Mouse (Mus musculus): ENCODE measurements around the gene Atp6v0e. TPM values are rescaled to one million over a fixed set of nuclear protein-coding genes. Genes with fewer than 3 reads are reported as not detected.

Gene Atp6v0e
- polyA plus RNA-seq, 1 experiment from 2014 or later = 179 TPM

GRCm38 (mm10) chr17:26625521-26626010 is 37.5 kb upstream of the Atp6v0e start:
- Histone ChIP-seq H3K27me3 (replicated peaks) (no peaks in the 10 kb centered on the region), H3K27ac (no peak overlapping the region), H3K9ac (no peak overlapping the region), H3K4me2 (no peak overlapping the region), H3K9me3 (replicated peaks) (no peaks in the 10 kb centered on the region), H3K4me3 (no peak overlapping the region), H3K4me1 (no peaks in the 10 kb centered on the region), H3K36me3 (peaks cover 69% of the 10 kb centered on the region)
- ATAC-seq = no peak
- 80% methylated on average over 2 of the region's 2 CpGs for WGBS (ENCODE audit: insufficient replicate concordance)

- Histone ChIP-seq H3K27me3 (replicated peaks) (no peaks in the 10 kb centered on the region), H3K4me2 (no peak overlapping the region), H3K9me3 (replicated peaks) (no peaks in the 10 kb centered on the region), H3K9ac (no peak overlapping the region), H3K27ac (no peak overlapping the region), H3K4me1 (no peaks in the 10 kb centered on the region), H3K4me3 (no peak overlapping the region), H3K36me3 (peaks cover 92% of the 10 kb centered on the region)
- ATAC-seq = no peak
- WGBS (ENCODE audit: insufficient replicate concordance) = 87% methylated on average over 6 of the region's 6 CpGs
Measured at GRCm38 (mm10) chr17:26628479-26628878, 34.6 kb upstream of the Atp6v0e start.

- no peak for ATAC-seq
- H3K36me3 ChIP-seq = peaks cover 92% of the 10 kb centered on the region
Measured at GRCm38 (mm10) chr17:26628936-26629335, 34.1 kb upstream of the Atp6v0e start.

GRCm38 (mm10) chr17:26631811-26632327 is 31.2 kb upstream of the Atp6v0e start:
- Histone ChIP-seq H3K27ac (no peak overlapping the region), H3K36me3 (peaks cover 95% of the 10 kb centered on the region), H3K9me3 (replicated peaks) (no peaks in the 10 kb centered on the region), H3K4me1 (no peaks in the 10 kb centered on the region), H3K27me3 (replicated peaks) (no peaks in the 10 kb centered on the region), H3K4me3 (no peak overlapping the region), H3K4me2 (no peak overlapping the region), H3K9ac (no peak overlapping the region)
- no peak for ATAC-seq
- 86% methylated on average over 8 of the region's 8 CpGs for WGBS (ENCODE audit: insufficient replicate concordance)

More at GRCm38 (mm10) chr17:26628936-26629335, 34.1 kb upstream of the Atp6v0e start:
- H3K27ac ChIP-seq = no peak overlapping the region
- no peaks in the 10 kb centered on the region for H3K9me3 ChIP-seq (replicated peaks)
- no peak overlapping the region for H3K4me2 ChIP-seq
- H3K4me1 ChIP-seq = no peaks in the 10 kb centered on the region
- H3K27me3 ChIP-seq (replicated peaks) = no peaks in the 10 kb centered on the region
- no peak overlapping the region for H3K9ac ChIP-seq
- H3K4me3 ChIP-seq = no peak overlapping the region
- 78% methylated on average over 3 of the region's 3 CpGs for WGBS (ENCODE audit: insufficient replicate concordance)

- no peak for ATAC-seq
- 79% methylated on average over 9 of the region's 9 CpGs for WGBS (ENCODE audit: insufficient replicate concordance)
- Histone ChIP-seq H3K9me3 (replicated peaks) (no peaks in the 10 kb centered on the region), H3K27ac (no peak overlapping the region), H3K4me3 (no peak overlapping the region), H3K36me3 (peaks cover 86% of the 10 kb centered on the region), H3K9ac (no peak overlapping the region), H3K4me1 (0 out of 2 replicates have a peak, but pooled peaks cover 6% of the 10 kb centered on the region), H3K27me3 (replicated peaks) (no peaks in the 10 kb centered on the region), H3K4me2 (no peak overlapping the region)
Measured at GRCm38 (mm10) chr17:26633186-26633585, 29.8 kb upstream of the Atp6v0e start.

GRCm38 (mm10) chr17:26633926-26634325 is 29.1 kb upstream of the Atp6v0e start:
- WGBS (ENCODE audit: insufficient replicate concordance) = 83% methylated on average over 9 of the region's 9 CpGs
- no peak overlapping the region for H3K4me2 ChIP-seq
- no peak overlapping the region for H3K4me3 ChIP-seq
- no peaks in the 10 kb centered on the region for H3K9me3 ChIP-seq (replicated peaks)
- H3K9ac ChIP-seq = no peak overlapping the region
- no peaks in the 10 kb centered on the region for H3K27me3 ChIP-seq (replicated peaks)
- no peak overlapping the region for H3K27ac ChIP-seq
- peaks cover 80% of the 10 kb centered on the region for H3K36me3 ChIP-seq
- no peak for ATAC-seq
- H3K4me1 ChIP-seq = 0 out of 2 replicates have a peak, but pooled peaks cover 6% of the 10 kb centered on the region

GRCm38 (mm10) chr17:26634539-26634938 is 28.5 kb upstream of the Atp6v0e start:
- Histone ChIP-seq H3K9ac (no peak overlapping the region), H3K4me2 (no peak overlapping the region), H3K27ac (no peak overlapping the region), H3K4me3 (no peak overlapping the region), H3K9me3 (replicated peaks) (no peaks in the 10 kb centered on the region), H3K4me1 (0 out of 2 replicates have a peak, but pooled peaks cover 6% of the 10 kb centered on the region), H3K36me3 (peaks cover 80% of the 10 kb centered on the region), H3K27me3 (replicated peaks) (no peaks in the 10 kb centered on the region)
- ATAC-seq = no peak
- 72% methylated on average over 7 of the region's 7 CpGs for WGBS (ENCODE audit: insufficient replicate concordance)

GRCm38 (mm10) chr17:26635951-26636350 is 27.1 kb upstream of the Atp6v0e start:
- H3K4me3 ChIP-seq = no peak overlapping the region
- no peaks in the 10 kb centered on the region for H3K27me3 ChIP-seq (replicated peaks)
- 81% methylated on average over 7 of the region's 7 CpGs for WGBS (ENCODE audit: insufficient replicate concordance)
- peaks cover 81% of the 10 kb centered on the region for H3K36me3 ChIP-seq
- ATAC-seq = no peak
- no peak overlapping the region for H3K4me2 ChIP-seq
- H3K27ac ChIP-seq = no peak overlapping the region
- 0 out of 2 replicates have a peak, but pooled peaks cover 6% of the 10 kb centered on the region for H3K4me1 ChIP-seq
- H3K9me3 ChIP-seq (replicated peaks) = no peaks in the 10 kb centered on the region
- no peak overlapping the region for H3K9ac ChIP-seq

- no peak for ATAC-seq
- Histone ChIP-seq H3K4me1 (0 out of 2 replicates have a peak, but pooled peaks cover 6% of the 10 kb centered on the region), H3K9me3 (replicated peaks) (no peaks in the 10 kb centered on the region), H3K27ac (peak overlapping the region; percentile 43), H3K36me3 (peaks cover 83% of the 10 kb centered on the region), H3K4me2 (no peak overlapping the region), H3K4me3 (no peak overlapping the region), H3K27me3 (replicated peaks) (no peaks in the 10 kb centered on the region), H3K9ac (no peak overlapping the region)
- 60% methylated on average over 4 of the region's 4 CpGs for WGBS (ENCODE audit: insufficient replicate concordance)
Measured at GRCm38 (mm10) chr17:26637851-26638250, 25.2 kb upstream of the Atp6v0e start.

GRCm38 (mm10) chr17:26638655-26639054 is 24.4 kb upstream of the Atp6v0e start:
- 0 out of 2 replicates have a peak, but pooled peaks cover 6% of the 10 kb centered on the region for H3K4me1 ChIP-seq
- ATAC-seq = peak; percentile 48; the same call in 1 of the 2 replicates
- no peak overlapping the region for H3K9ac ChIP-seq
- 23% methylated on average over 7 of the region's 7 CpGs for WGBS (ENCODE audit: insufficient replicate concordance)
- no peak overlapping the region for H3K4me3 ChIP-seq
- no peak overlapping the region for H3K27ac ChIP-seq
- peaks cover 84% of the 10 kb centered on the region for H3K36me3 ChIP-seq
- no peaks in the 10 kb centered on the region for H3K9me3 ChIP-seq (replicated peaks)
- no peak overlapping the region for H3K4me2 ChIP-seq
- no peaks in the 10 kb centered on the region for H3K27me3 ChIP-seq (replicated peaks)

GRCm38 (mm10) chr17:26639791-26640190 is 23.2 kb upstream of the Atp6v0e start:
- no peak for ATAC-seq
- H3K36me3 ChIP-seq = peaks cover 84% of the 10 kb centered on the region
- H3K9ac ChIP-seq = no peak overlapping the region
- 0 out of 2 replicates have a peak, but pooled peaks cover 6% of the 10 kb centered on the region for H3K4me1 ChIP-seq
- no peak overlapping the region for H3K4me2 ChIP-seq
- no peak overlapping the region for H3K4me3 ChIP-seq
- H3K27ac ChIP-seq = no peak overlapping the region
- no peaks in the 10 kb centered on the region for H3K9me3 ChIP-seq (replicated peaks)
- H3K27me3 ChIP-seq (replicated peaks) = no peaks in the 10 kb centered on the region
- WGBS (ENCODE audit: insufficient replicate concordance) = 74% methylated on average over 2 of the region's 2 CpGs

GRCm38 (mm10) chr17:26640286-26640740 is 22.7 kb upstream of the Atp6v0e start:
- no peak overlapping the region for H3K4me2 ChIP-seq
- H3K4me1 ChIP-seq = peaks cover 11% of the 10 kb centered on the region; the same call in 1 of the 2 replicates
- no peak for ATAC-seq
- no peak overlapping the region for H3K27ac ChIP-seq
- H3K36me3 ChIP-seq = peaks cover 82% of the 10 kb centered on the region
- H3K4me3 ChIP-seq = no peak overlapping the region
- H3K9ac ChIP-seq = no peak overlapping the region
- H3K27me3 ChIP-seq (replicated peaks) = no peaks in the 10 kb centered on the region
- 85% methylated on average over 3 of the region's 3 CpGs for WGBS (ENCODE audit: insufficient replicate concordance)
- no peaks in the 10 kb centered on the region for H3K9me3 ChIP-seq (replicated peaks)
